Mouse (Mus musculus): Measurements from ENCODE around the gene Gdpgp1. TPM values are rescaled to one million over a fixed set of nuclear protein-coding genes. Genes with fewer than 3 reads are reported as not detected.
A peak's percentile ranks its signal among the peaks of the same experiment; 100 is the strongest.

The Gdpgp1 gene
- total and polyA plus RNA-seq, 2 experiments from 2014 or later = 2.3 to 5.5 TPM

DNA sequence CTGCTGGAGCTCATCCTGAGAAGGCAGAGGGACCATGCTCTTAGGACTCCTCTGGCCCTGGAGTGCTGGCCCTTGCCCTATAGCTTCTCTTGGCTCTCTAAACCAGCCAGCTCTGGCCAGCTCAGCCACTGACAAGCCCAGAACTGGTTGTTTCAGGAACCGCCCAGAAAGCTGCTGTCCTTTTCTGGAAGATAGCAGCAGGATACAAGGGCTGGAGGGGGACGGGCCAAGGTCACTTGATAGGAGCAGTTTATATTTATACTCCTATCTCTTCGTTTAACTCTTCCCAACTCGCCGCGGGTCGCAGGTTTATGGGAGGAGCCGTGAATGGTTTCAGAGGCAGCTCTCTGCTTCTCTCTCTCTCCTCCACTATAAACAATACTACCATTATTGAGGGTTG is 46.6 kb upstream of the Gdpgp1 start:
- ATAC-seq (ENCODE audit: insufficient read depth, low read depth) (peak; percentile 84), DNase-seq (ENCODE audit: low spot score) (peak; percentile 92)
- Histone ChIP-seq H3K9me3 (replicated peaks; ENCODE audit: control insufficient read depth, low read length) (no peaks in the 10 kb centered on the region), H3K4me3 (ENCODE audit: low read depth, low read length) (peak overlapping the region; percentile 50), H3K4me2 (ENCODE audit: low read depth, low read length) (peak overlapping the region; percentile 61), H3K27ac (ENCODE audit: low read depth) (peak overlapping the region; percentile 98), H3K9ac (replicated peaks; ENCODE audit: low read depth, low read length) (peak overlapping the region; percentile 51), H3K27me3 (ENCODE audit: control insufficient read depth, insufficient read depth, low read length) (no peaks in the 10 kb centered on the region), H3K36me3 (replicated peaks; ENCODE audit: control insufficient read depth, insufficient read depth, low read length) (no peaks in the 10 kb centered on the region), H3K4me1 (ENCODE audit: control insufficient read depth, insufficient read depth) (peaks cover 21% of the 10 kb centered on the region)
- WGBS = 9% methylated on average over 8 of the region's 8 CpGs
- TF ChIP-seq EP300 (IDR thresholded peaks at IDR 0.05; ENCODE audit: low read depth) = peak; percentile 87; the same call in 1 of the 2 replicates
- no peak for TF ChIP-seq CTCF (IDR thresholded peaks at IDR 0.05; ENCODE audit: low read depth)

DNA sequence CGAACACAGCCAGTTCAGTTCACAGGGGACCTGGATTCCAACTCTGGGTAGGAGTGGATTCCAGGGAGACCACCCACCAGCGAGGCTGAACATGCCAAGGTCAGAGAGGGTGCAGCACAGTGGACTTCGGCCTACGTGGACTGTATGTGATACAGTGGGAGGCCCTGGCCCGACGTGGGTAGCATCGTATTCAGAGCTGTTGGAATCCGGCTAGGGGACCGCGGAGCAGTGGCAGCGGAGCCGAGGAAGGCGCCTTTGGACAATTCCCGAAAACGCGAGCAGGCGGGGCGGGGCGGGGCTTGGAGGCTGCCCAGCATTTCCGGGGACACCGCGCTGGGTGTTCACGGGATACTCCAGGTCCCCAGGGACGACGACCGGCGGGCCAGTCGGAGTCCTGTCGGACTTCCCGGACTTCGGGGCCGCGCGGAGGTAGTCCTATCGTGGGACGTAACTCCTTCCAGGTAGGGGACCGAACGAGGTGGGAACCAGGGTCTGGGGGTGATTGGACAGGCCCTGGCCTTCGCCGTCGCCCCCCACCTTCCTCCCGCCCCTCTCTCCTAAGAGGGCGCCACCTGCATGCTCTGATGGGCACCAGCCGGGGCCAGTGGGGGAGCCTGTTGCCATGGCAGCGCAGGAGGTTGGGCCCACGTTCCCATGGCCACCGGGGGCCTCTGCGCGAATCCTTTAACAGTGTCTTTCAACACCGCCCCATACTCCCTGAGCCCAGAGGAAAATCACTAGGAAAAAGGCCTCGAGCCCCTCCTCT is 46.0 kb upstream of the Gdpgp1 start, which contains the start of gene Sema4b:
Sema4b (plus strand) TSS at position 311 of the 766 bp plus-strand sequence.
- H3K9ac ChIP-seq (replicated peaks; ENCODE audit: low read depth, low read length) = peak within 1 kb of the TSS; percentile 51
- 2% methylated on average over 49 of the region's 51 CpGs for WGBS
- H3K4me2 ChIP-seq (ENCODE audit: low read depth, low read length) = peak within 1 kb of the TSS; percentile 61
- peak within 1 kb of the TSS; percentile 98 for H3K27ac ChIP-seq (ENCODE audit: low read depth)
- TF ChIP-seq EP300 (IDR thresholded peaks at IDR 0.05; ENCODE audit: low read depth) = 0 out of 2 replicates have a peak, but pooled peaks have one; percentile 9
- TF ChIP-seq CTCF (IDR thresholded peaks at IDR 0.05; ENCODE audit: low read depth) = peak; percentile 21; the same call in 1 of the 2 replicates
- peak within 1 kb of the TSS; percentile 50 for H3K4me3 ChIP-seq (ENCODE audit: low read depth, low read length)
- H3K4me1 ChIP-seq (ENCODE audit: control insufficient read depth, insufficient read depth) = peaks cover 28% of the 10 kb centered on the region
- H3K27me3 ChIP-seq (ENCODE audit: control insufficient read depth, insufficient read depth, low read length) = no peaks in the 10 kb centered on the region
- no peaks in the 10 kb centered on the region for H3K9me3 ChIP-seq (replicated peaks; ENCODE audit: control insufficient read depth, low read length)
- ATAC-seq (ENCODE audit: insufficient read depth, low read depth) (peak; percentile 88), DNase-seq (ENCODE audit: low spot score) (peak; percentile 88)
- no peaks in the 10 kb centered on the region for H3K36me3 ChIP-seq (replicated peaks; ENCODE audit: control insufficient read depth, insufficient read depth, low read length)

DNA sequence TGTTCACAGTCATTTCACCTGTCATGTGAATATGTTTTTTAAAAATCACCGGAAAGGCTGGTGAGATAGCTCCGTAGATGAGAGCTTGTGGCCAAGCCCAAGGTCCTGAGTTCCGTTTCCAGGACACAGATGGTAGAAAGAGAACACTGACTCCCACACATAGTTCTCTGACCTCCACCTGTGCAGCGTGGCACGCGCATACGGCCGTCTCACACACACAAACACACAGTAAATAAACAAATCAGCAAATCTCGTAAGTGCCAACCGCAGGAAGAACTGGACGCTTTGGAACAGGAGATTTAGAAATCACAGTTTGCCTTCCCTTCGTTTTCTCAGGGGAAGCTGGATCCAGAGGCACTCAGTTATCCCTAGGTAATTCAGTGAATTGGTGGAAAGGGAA is 45.2 kb upstream of the Gdpgp1 start:
- H3K27me3 ChIP-seq (ENCODE audit: control insufficient read depth, insufficient read depth, low read length) = no peaks in the 10 kb centered on the region
- WGBS = 66% methylated on average over 12 of the region's 12 CpGs
- H3K27ac ChIP-seq (ENCODE audit: low read depth) = peak overlapping the region; percentile 98
- ATAC-seq (ENCODE audit: insufficient read depth, low read depth) (no peak), DNase-seq (ENCODE audit: low spot score) (no peak)
- H3K9me3 ChIP-seq (replicated peaks; ENCODE audit: control insufficient read depth, low read length) = no peaks in the 10 kb centered on the region
- peak overlapping the region; percentile 61 for H3K4me2 ChIP-seq (ENCODE audit: low read depth, low read length)
- TF ChIP-seq EP300 (IDR thresholded peaks at IDR 0.05; ENCODE audit: low read depth) (no peak), CTCF (IDR thresholded peaks at IDR 0.05; ENCODE audit: low read depth) (no peak)
- H3K9ac ChIP-seq (replicated peaks; ENCODE audit: low read depth, low read length) = peak overlapping the region; percentile 51
- H3K36me3 ChIP-seq (replicated peaks; ENCODE audit: control insufficient read depth, insufficient read depth, low read length) = no peaks in the 10 kb centered on the region
- H3K4me3 ChIP-seq (ENCODE audit: low read depth, low read length) = peak overlapping the region; percentile 50
- peaks cover 30% of the 10 kb centered on the region for H3K4me1 ChIP-seq (ENCODE audit: control insufficient read depth, insufficient read depth)

DNA sequence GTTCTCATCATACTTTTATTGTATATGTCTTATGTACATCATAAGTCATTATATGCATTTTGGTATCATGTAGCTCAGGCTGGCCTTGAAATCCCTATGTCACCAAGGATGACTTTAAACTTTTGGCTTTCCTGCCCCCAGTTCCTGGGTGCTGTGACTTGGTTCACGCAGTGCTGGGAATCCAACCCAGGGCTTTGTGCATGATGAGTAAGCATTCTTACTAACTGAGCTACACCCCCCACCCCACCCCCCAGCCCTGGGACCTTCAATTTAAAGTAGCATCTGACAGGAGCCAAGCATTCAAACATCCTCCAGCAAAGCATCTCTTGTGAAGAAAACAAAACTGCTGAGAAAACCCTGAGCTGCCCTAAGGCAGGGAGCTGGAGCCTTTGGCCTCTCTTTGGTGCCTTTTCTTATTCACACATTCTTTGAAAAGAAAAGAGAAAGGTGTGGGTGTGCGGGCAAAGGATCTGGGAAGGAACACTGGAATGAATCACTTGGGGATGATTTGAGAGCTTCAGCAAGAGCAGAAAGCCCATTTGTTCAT is 44.0 kb upstream of the Gdpgp1 start:
- Histone ChIP-seq H3K27ac (ENCODE audit: low read depth) (no peak overlapping the region), H3K9ac (replicated peaks; ENCODE audit: low read depth, low read length) (no peak overlapping the region), H3K9me3 (replicated peaks; ENCODE audit: control insufficient read depth, low read length) (no peaks in the 10 kb centered on the region), H3K4me1 (ENCODE audit: control insufficient read depth, insufficient read depth) (peaks cover 37% of the 10 kb centered on the region), H3K27me3 (ENCODE audit: control insufficient read depth, insufficient read depth, low read length) (no peaks in the 10 kb centered on the region), H3K36me3 (replicated peaks; ENCODE audit: control insufficient read depth, insufficient read depth, low read length) (no peaks in the 10 kb centered on the region), H3K4me3 (ENCODE audit: low read depth, low read length) (no peak overlapping the region), H3K4me2 (ENCODE audit: low read depth, low read length) (no peak overlapping the region)
- WGBS = 96% methylated on average over 2 of the region's 2 CpGs
- DNase-seq (ENCODE audit: low spot score) (no peak), ATAC-seq (ENCODE audit: insufficient read depth, low read depth) (no peak)
- TF ChIP-seq CTCF (IDR thresholded peaks at IDR 0.05; ENCODE audit: low read depth) (no peak), EP300 (IDR thresholded peaks at IDR 0.05; ENCODE audit: low read depth) (no peak)

DNA sequence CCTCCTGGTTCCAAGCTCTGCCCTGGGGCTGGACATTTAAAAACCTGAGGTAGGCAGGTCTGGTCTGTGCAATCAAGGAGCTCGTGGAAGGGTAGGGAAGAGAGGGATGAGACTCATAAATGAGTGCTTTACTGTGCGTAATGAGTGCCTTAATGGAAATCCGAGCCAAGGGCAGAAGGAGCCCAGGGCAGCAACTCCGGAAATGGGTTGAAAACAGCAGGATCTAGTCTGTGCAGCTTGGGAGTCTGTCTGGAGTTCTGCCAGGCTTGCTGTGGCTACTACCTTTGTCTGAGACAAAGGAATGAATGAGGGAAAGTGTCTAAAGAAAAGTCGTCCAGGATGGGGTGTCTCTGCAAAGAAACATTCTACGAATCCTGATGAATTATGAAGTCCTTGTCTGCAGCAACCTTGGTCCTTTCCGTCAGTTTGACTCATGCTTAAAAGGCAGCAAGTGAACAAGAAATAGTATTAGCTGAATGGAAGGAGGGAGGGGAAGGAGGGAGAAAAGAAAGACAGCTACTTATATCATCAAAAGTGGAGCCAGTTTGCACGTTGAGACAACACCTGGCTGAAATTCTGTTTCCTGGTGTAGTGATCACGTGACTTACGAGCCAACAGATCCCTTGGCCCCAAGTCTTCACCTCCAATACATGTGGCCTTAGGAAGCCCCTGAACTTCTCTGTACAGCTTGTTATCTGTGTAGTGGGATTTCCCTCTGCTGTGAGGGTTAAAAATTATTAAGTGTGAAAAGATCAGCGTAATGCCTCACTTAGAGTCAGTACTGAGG is 43.3 kb upstream of the Gdpgp1 start:
- H3K4me1 ChIP-seq (ENCODE audit: control insufficient read depth, insufficient read depth) = peaks cover 40% of the 10 kb centered on the region
- no peak overlapping the region for H3K27ac ChIP-seq (ENCODE audit: low read depth)
- no peaks in the 10 kb centered on the region for H3K9me3 ChIP-seq (replicated peaks; ENCODE audit: control insufficient read depth, low read length)
- H3K4me2 ChIP-seq (ENCODE audit: low read depth, low read length) = no peak overlapping the region
- WGBS = 53% methylated on average over 11 of the region's 11 CpGs
- no peaks in the 10 kb centered on the region for H3K36me3 ChIP-seq (replicated peaks; ENCODE audit: control insufficient read depth, insufficient read depth, low read length)
- no peak for DNase-seq (ENCODE audit: low spot score)
- ATAC-seq (ENCODE audit: insufficient read depth, low read depth) = no peak
- H3K9ac ChIP-seq (replicated peaks; ENCODE audit: low read depth, low read length) = no peak overlapping the region
- H3K4me3 ChIP-seq (ENCODE audit: low read depth, low read length) = no peak overlapping the region
- no peak for TF ChIP-seq CTCF (IDR thresholded peaks at IDR 0.05; ENCODE audit: low read depth)
- TF ChIP-seq EP300 (IDR thresholded peaks at IDR 0.05; ENCODE audit: low read depth) = no peak
- H3K27me3 ChIP-seq (ENCODE audit: control insufficient read depth, insufficient read depth, low read length) = no peaks in the 10 kb centered on the region

All from heart, postnatal 0 days (tissue).